Mouse (Mus musculus) CH12.LX (cell line): ENCODE data around the gene Csk.

Experiments used
- CTCF ChIP-seq, 2 experiments: IDR thresholded peaks in 1 of 2; conservative IDR thresholded peaks in 1 of 2; 2 replicates each; pipeline ENCODE4 v1.5.1; 2011 to 2012; ENCODE audit warnings: low read depth in 2 of 2, low read length in 2 of 2, improper control_type of control experiment in 1 of 2, inconsistent platforms in 1 of 2, mild to moderate bottlenecking in 1 of 2, moderate library complexity in 1 of 2
- E2F4 ChIP-seq: IDR thresholded peaks from 2 replicates; pipeline ENCODE4 v1.6.1; 2011; ENCODE audit warnings: low read depth, low read length, improper control_type of control experiment; ENCODE audit not compliant: insufficient replicate concordance
- EP300 ChIP-seq: IDR thresholded peaks from 2 replicates; pipeline ENCODE4 v1.6.1; 2011; ENCODE audit warnings: low read length, improper control_type of control experiment
- HCFC1 ChIP-seq: IDR thresholded peaks from 2 replicates; pipeline ENCODE4 v1.6.1; 2012; ENCODE audit warnings: low read depth, mild to moderate bottlenecking, inconsistent platforms, low read length, improper control_type of control experiment
- JUND ChIP-seq: conservative IDR thresholded peaks from 2 replicates; pipeline ENCODE4 v1.6.1; 2011; ENCODE audit warnings: low read depth, low read length, improper control_type of control experiment
- MAFK ChIP-seq: IDR thresholded peaks from 2 replicates; pipeline ENCODE4 v1.6.1; 2011; ENCODE audit warnings: low read length, improper control_type of control experiment; ENCODE audit not compliant: insufficient replicate concordance
- POLR2A ChIP-seq: IDR thresholded peaks from 2 replicates; pipeline ENCODE4 v1.6.1; 2011; ENCODE audit warnings: low read depth, mild to moderate bottlenecking, improper control_type of control experiment, low read length
- POLR2AphosphoS2 ChIP-seq: IDR thresholded peaks from 2 replicates; pipeline ENCODE4 v1.6.1; 2011; ENCODE audit warnings: low read depth, low read length, improper control_type of control experiment
- RCOR1 ChIP-seq: conservative IDR thresholded peaks from 2 replicates; pipeline ENCODE4 v1.6.1; 2012; ENCODE audit warnings: low read depth, mild to moderate bottlenecking, inconsistent platforms, low read length, improper control_type of control experiment
- SMC3 ChIP-seq: IDR thresholded peaks from 2 replicates; pipeline ENCODE4 v1.6.1; 2011; ENCODE audit warnings: low read depth, low read length, improper control_type of control experiment
- TCF12 ChIP-seq: IDR thresholded peaks from 2 replicates; pipeline ENCODE4 v1.6.1; 2014; ENCODE audit warnings: low read depth, mild to moderate bottlenecking, inconsistent platforms, low read length, improper control_type of control experiment
- ZC3H11A ChIP-seq: IDR thresholded peaks from 2 replicates; pipeline ENCODE4 v1.6.1; 2012; ENCODE audit warnings: low read depth, mild to moderate bottlenecking, inconsistent platforms, low read length, improper control_type of control experiment

- TF ChIP-seq TCF12 (no peak), POLR2A (no peak), POLR2AphosphoS2 (no peak), ZC3H11A (no peak), EP300 (no peak), E2F4 (no peak), SMC3 (no peak), HCFC1 (no peak), JUND (no peak), CTCF (conservative IDR thresholded peaks at IDR 0.05 in 1 of 2, IDR thresholded peaks at IDR 0.05 in 1 of 2; ENCODE audit: low read depth in 2 of 2, low read length in 2 of 2) (no peak), RCOR1 (no peak), MAFK (no peak)
Observed at GRCm38 (mm10) chr9:57660501-57660900, 7.1 kb upstream of the Csk start.
